Mouse (Mus musculus) CH12.LX (cell line): ENCODE measurements around the gene Ccn6.

Experiments
- CTCF ChIP-seq, 2 experiments: IDR thresholded peaks in 1 of 2; conservative IDR thresholded peaks in 1 of 2; 2 replicates each; pipeline ENCODE4 v1.5.1; 2011 to 2012; ENCODE audit warnings: low read depth in 2 of 2, low read length in 2 of 2, improper control_type of control experiment in 1 of 2, inconsistent platforms in 1 of 2, mild to moderate bottlenecking in 1 of 2, moderate library complexity in 1 of 2
- E2F4 ChIP-seq: IDR thresholded peaks from 2 replicates; pipeline ENCODE4 v1.6.1; 2011; ENCODE audit warnings: low read depth, low read length, improper control_type of control experiment; ENCODE audit not compliant: insufficient replicate concordance
- EP300 ChIP-seq: IDR thresholded peaks from 2 replicates; pipeline ENCODE4 v1.6.1; 2011; ENCODE audit warnings: low read length, improper control_type of control experiment
- GABPA ChIP-seq: IDR thresholded peaks from 2 replicates; pipeline ENCODE4 v1.6.1; 2012; ENCODE audit warnings: low read depth, low read length, improper control_type of control experiment, inconsistent platforms; ENCODE audit not compliant: insufficient replicate concordance
- HCFC1 ChIP-seq: IDR thresholded peaks from 2 replicates; pipeline ENCODE4 v1.6.1; 2012; ENCODE audit warnings: low read depth, mild to moderate bottlenecking, inconsistent platforms, low read length, improper control_type of control experiment
- POLR2A ChIP-seq: IDR thresholded peaks from 2 replicates; pipeline ENCODE4 v1.6.1; 2011; ENCODE audit warnings: low read depth, mild to moderate bottlenecking, improper control_type of control experiment, low read length
- SIN3A ChIP-seq: IDR thresholded peaks from 2 replicates; pipeline ENCODE4 v1.6.1; 2012; ENCODE audit warnings: low read length, improper control_type of control experiment, inconsistent platforms
- TCF12 ChIP-seq: IDR thresholded peaks from 2 replicates; pipeline ENCODE4 v1.6.1; 2014; ENCODE audit warnings: low read depth, mild to moderate bottlenecking, inconsistent platforms, low read length, improper control_type of control experiment
- ZKSCAN1 ChIP-seq: IDR thresholded peaks from 2 replicates; pipeline ENCODE4 v1.6.1; 2012; ENCODE audit warnings: low read depth, inconsistent platforms, low read length, improper control_type of control experiment, borderline replicate concordance

DNA sequence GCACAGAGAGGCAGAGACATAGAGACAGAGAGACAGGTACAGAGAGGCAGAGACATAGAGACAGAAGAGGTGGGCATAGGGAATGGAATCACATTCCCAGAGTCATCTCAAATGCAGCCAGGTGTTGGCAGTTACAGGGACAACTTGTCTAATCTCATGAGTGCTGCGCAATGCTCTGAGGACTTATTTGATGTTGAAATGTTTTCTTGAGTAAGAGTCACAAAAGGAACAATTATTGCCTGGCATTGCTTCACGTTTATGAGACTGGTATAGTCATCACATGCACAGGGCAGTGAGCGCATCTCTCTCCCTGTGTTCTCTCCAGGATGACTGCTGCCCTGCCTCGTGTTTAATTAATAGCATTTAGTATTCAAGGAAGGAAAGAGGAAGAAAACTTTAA lies 45.1 kb upstream of the Ccn6 start:
- TF ChIP-seq E2F4 (no peak), ZKSCAN1 (no peak), CTCF (conservative IDR thresholded peaks at IDR 0.05 in 1 of 2, IDR thresholded peaks at IDR 0.05 in 1 of 2; ENCODE audit: low read depth in 2 of 2, low read length in 2 of 2) (no peak), SIN3A (no peak), HCFC1 (no peak), GABPA (no peak), POLR2A (no peak), TCF12 (no peak), EP300 (no peak)
